Mouse (Mus musculus): ENCODE measurements around the gene Ankrd37.
A peak's percentile ranks its signal among the peaks of the same experiment; 100 is the strongest.

Ankrd37 gene

GRCm38 (mm10) chr8:46005596-46005995, at the start of gene Ankrd37:
Gene Ankrd37, minus strand, starts transcription at chr8:46005707.
- DNase-seq: no peak

- no peak for DNase-seq
Measured at GRCm38 (mm10) chr8:46040260-46040659, 34.8 kb upstream of the Ankrd37 start.

GRCm38 (mm10) chr8:46039666-46040065, 34.2 kb upstream of the Ankrd37 start:
- DNase-seq: no peak

- DNase-seq: no peak
Measured at GRCm38 (mm10) chr8:46036217-46036616, 30.7 kb upstream of the Ankrd37 start.

- no peak for DNase-seq
Measured at GRCm38 (mm10) chr8:46024392-46024791, 18.9 kb upstream of the Ankrd37 start.

- no peak for DNase-seq
Measured at GRCm38 (mm10) chr8:46022758-46023157, 17.3 kb upstream of the Ankrd37 start.

- DNase-seq: no peak
Measured at GRCm38 (mm10) chr8:46022203-46022602, 16.7 kb upstream of the Ankrd37 start.

- DNase-seq: no peak
Measured at GRCm38 (mm10) chr8:46010746-46011680, 5.5 kb upstream of the Ankrd37 start.

- DNase-seq: no peak
Measured at GRCm38 (mm10) chr8:46010306-46010705, 4.8 kb upstream of the Ankrd37 start.

GRCm38 (mm10) chr8:46007050-46007672, 1.7 kb upstream of the Ankrd37 start:
- no peak for DNase-seq

GRCm38 (mm10) chr8:45999784-46000705, 5.5 kb downstream of the Ankrd37 start:
- peak; percentile 99 for DNase-seq

GRCm38 (mm10) chr8:45999138-45999783, 6.2 kb downstream of the Ankrd37 start, which contains the start of gene Lrp2bp:
Gene Lrp2bp, plus strand, starts transcription at chr8:45999303.
- peak; percentile 44 for DNase-seq

GRCm38 (mm10) chr8:45998228-45998627, 7.3 kb downstream of the Ankrd37 start:
- no peak for DNase-seq

- DNase-seq: no peak
Measured at GRCm38 (mm10) chr8:45995576-45995975, 9.9 kb downstream of the Ankrd37 start.

- DNase-seq: peak; percentile 61
Measured at GRCm38 (mm10) chr8:45994111-45994510, 11.4 kb downstream of the Ankrd37 start.

GRCm38 (mm10) chr8:45990631-45991310, 14.7 kb downstream of the Ankrd37 start:
- no peak for DNase-seq

- no peak for DNase-seq
Measured at GRCm38 (mm10) chr8:45988189-45988588, 17.3 kb downstream of the Ankrd37 start.

- DNase-seq: no peak
Measured at GRCm38 (mm10) chr8:45986665-45987064, 18.8 kb downstream of the Ankrd37 start.

- no peak for DNase-seq
Measured at GRCm38 (mm10) chr8:45975837-45976468, 29.6 kb downstream of the Ankrd37 start.

GRCm38 (mm10) chr8:45975126-45975836, 30.2 kb downstream of the Ankrd37 start, which contains the start of the genes 1700029J07Rik and Ufsp2:
Gene 1700029J07Rik, minus strand, starts transcription at chr8:45975252.
Gene Ufsp2, plus strand, starts transcription at chr8:45975528.
- DNase-seq: peak; percentile 99
